Mouse (Mus musculus): Measurements from ENCODE around the gene Prune1.

The Prune1 gene

GRCm38 (mm10) chr3:95239022-95239421 lies 42.9 kb downstream of the Prune1 start:
- DNase-seq (ENCODE audit: low spot score in 2 of 2) = no peak

- DNase-seq (ENCODE audit: low spot score in 2 of 2) = no peak
Measured at GRCm38 (mm10) chr3:95237541-95238099, 44.3 kb downstream of the Prune1 start.

GRCm38 (mm10) chr3:95235386-95236301 lies 46.2 kb downstream of the Prune1 start:
- DNase-seq (ENCODE audit: low spot score in 2 of 2) = no peak

- DNase-seq (ENCODE audit: low spot score in 2 of 2) = no peak
Measured at GRCm38 (mm10) chr3:95233303-95233980, 48.4 kb downstream of the Prune1 start.

- DNase-seq (ENCODE audit: low spot score in 2 of 2) = no peak
Measured at GRCm38 (mm10) chr3:95232771-95233170, 49.1 kb downstream of the Prune1 start.

- peak; percentile 53 to 72 for DNase-seq (ENCODE audit: low spot score in 2 of 2)
Measured at GRCm38 (mm10) chr3:95231298-95232221, 50.3 kb downstream of the Prune1 start, which contains the start of gene Mllt11. Mllt11 (minus strand) TSS chr3:95232171.

GRCm38 (mm10) chr3:95230495-95231297 lies 51.2 kb downstream of the Prune1 start:
- DNase-seq (ENCODE audit: low spot score in 2 of 2) = peak; percentile 53 to 62

- peak; percentile 58 to 70 for DNase-seq (ENCODE audit: low spot score in 2 of 2)
Measured at GRCm38 (mm10) chr3:95229781-95230494, 51.9 kb downstream of the Prune1 start.

GRCm38 (mm10) chr3:95228894-95229780 lies 52.7 kb downstream of the Prune1 start:
- peak; percentile 61 to 74 for DNase-seq (ENCODE audit: low spot score in 2 of 2)

GRCm38 (mm10) chr3:95228148-95228893 lies 53.6 kb downstream of the Prune1 start, which contains the start of gene Cdc42se1:
Cdc42se1 (plus strand) TSS chr3:95228732.
- peak; percentile 88 to 90 for DNase-seq (ENCODE audit: low spot score in 2 of 2)

GRCm38 (mm10) chr3:95227214-95227613 lies 54.7 kb downstream of the Prune1 start:
- no peak for DNase-seq (ENCODE audit: low spot score in 2 of 2)

- no peak for DNase-seq (ENCODE audit: low spot score in 2 of 2)
Measured at GRCm38 (mm10) chr3:95224295-95224694, 57.6 kb downstream of the Prune1 start.

- no peak for DNase-seq (ENCODE audit: low spot score in 2 of 2)
Measured at GRCm38 (mm10) chr3:95223041-95223440, 58.8 kb downstream of the Prune1 start.

GRCm38 (mm10) chr3:95218466-95219137 lies 63.3 kb downstream of the Prune1 start:
- peak; percentile 33 to 69 for DNase-seq (ENCODE audit: low spot score in 2 of 2)

- peak; percentile 98 to 99 for DNase-seq (ENCODE audit: low spot score in 2 of 2)
Measured at GRCm38 (mm10) chr3:95217255-95218134, 64.4 kb downstream of the Prune1 start, which contains the start of gene Gabpb2. Gabpb2 (minus strand) TSS chr3:95217916.

- DNase-seq (ENCODE audit: low spot score in 2 of 2) = no peak
Measured at GRCm38 (mm10) chr3:95216655-95217254, 65.1 kb downstream of the Prune1 start.
